Mouse (Mus musculus) monocyte, adult 5-6 weeks (primary cell): ENCODE data around the gene Ms4a5. TPM values are rescaled to one million over a fixed set of nuclear protein-coding genes. Genes with fewer than 3 reads are reported as not detected.
"Not testable (repeated sequence)": the region's sequence is repeated elsewhere in the genome, so short reads cannot be mapped to it uniquely, and the experiment has no call there.

Experiments used
- ATAC-seq: fragments of 153-309, 156-312 bp; replicated peaks from 2 replicates; pipeline ENCODE4 v1.8.0; 2017; ENCODE audit warnings: mild to moderate bottlenecking; ENCODE audit not compliant: low TSS enrichment, insufficient number of reproducible peaks, severe bottlenecking, poor library complexity, low FRiP score
- total RNA-seq: library from RNA; stranded (forward); fragments of 200-1000, 200-491, 200-594 nt; gene quantifications from 3 replicates; pipeline ENCODE4 v1.2.3, GENCODE M21; 2017

The Ms4a5 gene
- total RNA-seq, result not detected in 3 replicates

DNA sequence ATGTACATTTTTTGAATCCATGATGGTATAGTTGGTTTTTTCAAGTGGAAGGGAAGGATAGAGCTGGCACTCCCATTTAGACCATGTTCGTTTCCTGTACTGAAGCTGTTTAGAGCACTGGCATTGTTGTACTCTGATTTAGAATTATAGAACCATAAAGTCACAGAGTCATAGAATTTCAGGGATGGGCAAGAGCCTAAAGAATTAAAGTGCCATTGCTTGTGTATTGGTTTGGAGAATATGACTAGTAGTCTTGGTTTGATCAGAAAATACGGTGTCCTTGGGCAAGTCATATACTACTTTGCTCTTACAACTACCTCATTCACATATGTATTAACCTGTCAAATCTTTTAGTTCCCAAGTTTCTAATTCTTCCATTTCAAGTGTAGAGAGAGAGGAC, at the start of gene Ms4a5:
Gene Ms4a5 (minus strand): TSS at position 101 of the 400 bp plus-strand sequence.
- ATAC-seq, result no peak

DNA sequence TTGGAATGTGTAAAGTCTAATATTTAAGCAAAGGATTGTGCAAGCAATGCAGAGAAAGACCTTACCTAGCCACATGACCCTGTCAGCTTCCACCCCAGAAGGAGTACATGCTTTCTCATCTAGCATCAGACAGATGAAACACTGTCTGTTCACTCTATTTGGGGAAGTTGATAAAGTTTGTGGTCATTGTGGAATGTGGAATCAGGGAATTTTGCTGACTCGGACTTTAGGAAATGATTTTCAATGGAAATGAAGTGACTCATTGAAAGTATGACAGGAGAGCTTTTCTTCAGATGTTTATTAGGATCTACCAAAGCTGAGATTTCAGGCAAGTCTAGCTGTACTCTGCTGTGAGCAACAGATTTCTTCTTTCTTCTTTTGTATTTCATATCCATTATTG, 37.5 kb upstream of the Ms4a5 start:
- ATAC-seq, result no peak

DNA sequence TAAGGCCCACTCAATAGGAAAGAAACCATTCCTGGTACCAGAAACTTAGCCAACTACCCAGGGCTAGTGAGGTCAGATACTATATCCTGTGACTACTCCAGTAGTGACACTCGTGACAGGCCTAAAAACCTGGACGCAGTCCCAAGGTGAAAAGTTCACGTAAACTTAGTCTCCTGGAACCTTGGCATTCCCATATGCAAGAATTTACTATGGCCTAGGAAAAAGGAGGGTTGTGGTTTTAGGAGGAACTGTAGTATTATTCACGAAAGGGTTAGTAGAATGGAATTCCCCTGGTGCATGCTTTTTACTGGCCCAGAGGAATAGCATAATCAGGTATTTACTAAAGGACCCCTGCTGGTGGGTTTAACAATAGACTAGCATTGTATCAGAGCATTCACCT, 33.1 kb upstream of the Ms4a5 start:
- no peak for ATAC-seq

DNA sequence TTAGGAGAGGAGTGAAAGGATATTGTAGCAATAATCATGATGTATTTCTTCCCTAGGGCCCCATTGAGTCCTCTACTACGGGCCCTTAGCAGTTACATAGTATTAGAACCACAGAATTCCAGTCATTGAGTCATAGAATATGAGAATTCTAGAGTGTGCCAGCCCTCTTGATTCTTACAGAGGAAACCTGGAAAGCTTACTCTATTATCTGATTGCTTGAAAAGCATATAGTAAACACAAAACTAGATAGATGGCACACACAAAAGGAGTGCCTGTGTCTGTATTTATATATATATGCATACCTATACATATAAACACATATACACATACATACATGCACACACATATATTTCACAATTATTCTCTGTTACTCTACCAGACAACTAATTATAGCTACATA, 30.7 kb upstream of the Ms4a5 start, which contains the start of gene Ms4a14:
Gene Ms4a14 (minus strand): TSS at position 101 of the 400 bp plus-strand sequence.
- no peak for ATAC-seq

DNA sequence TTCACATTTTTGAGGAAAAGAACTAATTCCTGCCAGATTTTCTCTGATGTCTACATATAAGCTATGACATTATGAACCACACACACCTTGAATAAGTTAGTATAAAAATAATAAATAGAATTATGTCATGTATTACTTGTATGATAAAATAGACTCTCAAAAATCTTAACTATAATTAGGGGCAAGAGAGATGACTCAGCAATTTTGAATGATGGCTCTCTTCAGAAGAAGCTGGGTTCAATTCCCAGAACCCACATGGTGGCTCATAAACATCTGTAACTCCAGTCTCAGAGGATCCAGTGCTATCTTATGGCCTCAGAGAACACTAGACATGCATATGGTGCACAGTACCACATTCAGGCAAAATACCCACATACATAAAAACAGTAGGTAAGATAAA, 25.2 kb upstream of the Ms4a5 start:
- no peak for ATAC-seq

DNA sequence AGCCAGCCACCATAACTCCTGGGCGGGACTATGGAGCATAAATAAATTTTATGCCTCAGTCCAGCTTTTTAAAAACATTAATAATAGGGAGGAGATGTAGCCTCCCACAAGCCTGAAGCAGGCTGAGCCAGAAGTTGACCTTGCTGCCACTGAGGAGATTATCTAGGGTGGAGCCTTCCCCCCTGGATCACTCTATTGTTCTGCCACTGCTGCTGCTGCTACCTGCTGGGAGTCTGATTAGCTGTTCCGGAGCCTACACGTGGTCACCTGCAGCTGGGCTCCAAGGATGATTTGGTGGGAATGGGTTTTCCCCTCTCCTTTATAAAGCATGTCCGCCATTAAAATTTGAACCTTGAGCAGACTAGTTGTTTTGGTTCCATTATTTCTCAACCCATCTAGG, 15.9 kb upstream of the Ms4a5 start:
- not testable (repeated sequence) for ATAC-seq

DNA sequence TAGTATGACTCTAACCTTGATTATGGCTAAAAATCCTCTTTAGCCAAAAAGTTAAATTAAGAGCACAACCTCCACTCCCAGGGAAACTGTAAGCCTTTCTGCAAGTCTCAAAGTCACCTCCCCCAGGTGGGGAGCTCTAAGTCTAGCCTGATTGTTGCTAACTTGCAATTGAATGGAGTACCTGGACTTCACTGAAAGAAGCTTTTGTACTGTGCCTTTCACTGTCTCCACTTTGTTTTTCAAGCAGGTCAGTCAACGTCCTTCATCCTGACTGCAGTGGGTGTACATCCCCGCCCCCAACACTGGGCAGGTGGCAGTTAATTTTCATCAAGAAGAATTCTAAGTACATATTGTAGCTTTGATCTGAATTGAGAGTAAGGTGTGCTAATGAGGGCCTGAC, 15.3 kb upstream of the Ms4a5 start:
- ATAC-seq, result no peak

DNA sequence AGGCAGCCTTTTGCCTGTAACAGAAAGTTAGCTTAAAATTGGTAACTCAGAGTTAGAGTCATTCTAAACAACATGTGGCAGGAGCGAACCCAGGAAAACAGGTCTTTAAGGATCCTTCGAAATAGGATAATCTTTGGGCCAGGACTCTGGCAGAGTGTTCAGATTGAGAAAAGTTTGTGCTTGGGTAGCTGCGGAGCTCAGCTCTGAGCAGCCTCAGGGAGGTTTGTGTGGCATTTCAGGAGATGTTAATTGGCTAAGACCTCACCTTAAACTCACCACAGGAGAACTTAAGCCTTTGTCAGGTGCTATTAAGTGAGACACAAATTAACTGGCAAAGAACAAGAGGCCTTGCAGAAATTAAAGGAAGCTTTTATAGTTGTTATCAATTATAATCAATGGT, 9.9 kb upstream of the Ms4a5 start:
- ATAC-seq, result not testable (repeated sequence)

DNA sequence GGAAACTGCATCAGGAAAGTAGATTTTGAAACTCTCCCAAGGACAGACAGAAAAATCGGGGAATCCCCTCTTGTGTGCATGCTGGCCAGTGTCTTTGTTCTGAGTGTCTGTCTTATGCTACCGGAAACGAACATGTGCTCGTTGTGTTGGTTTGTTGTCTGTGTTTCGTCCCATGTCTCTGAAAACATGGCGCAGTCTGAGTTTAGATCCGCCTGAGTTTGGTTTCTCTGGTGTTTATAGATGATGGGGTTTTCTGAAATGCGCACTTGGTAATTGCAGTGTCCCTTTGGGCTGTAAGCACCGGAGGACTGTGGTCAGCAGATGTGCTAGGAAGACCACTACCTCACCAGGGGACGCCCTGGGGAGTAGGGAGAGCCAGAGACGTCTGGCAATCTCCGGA, 9.3 kb upstream of the Ms4a5 start:
- ATAC-seq, result no peak

DNA sequence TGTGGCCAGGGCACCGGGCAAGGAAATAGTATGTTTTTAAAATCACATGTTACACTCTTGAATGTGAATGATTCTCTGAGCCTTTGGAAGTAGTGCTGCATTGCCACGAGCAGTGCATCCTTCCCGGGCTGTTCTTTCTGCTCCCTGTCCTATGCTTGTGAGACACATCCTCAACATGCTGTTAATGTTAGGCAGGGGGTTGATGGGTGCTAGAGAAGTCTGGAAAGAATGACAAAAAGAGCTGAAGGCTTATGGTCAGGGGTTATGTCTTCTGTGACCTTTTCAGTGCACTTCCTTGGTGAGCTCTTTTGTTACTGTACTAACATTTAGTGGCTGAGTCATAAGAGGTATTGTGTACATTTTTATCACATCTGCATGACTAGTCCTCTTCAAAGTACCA, 3.5 kb downstream of the Ms4a5 start:
- no peak for ATAC-seq

DNA sequence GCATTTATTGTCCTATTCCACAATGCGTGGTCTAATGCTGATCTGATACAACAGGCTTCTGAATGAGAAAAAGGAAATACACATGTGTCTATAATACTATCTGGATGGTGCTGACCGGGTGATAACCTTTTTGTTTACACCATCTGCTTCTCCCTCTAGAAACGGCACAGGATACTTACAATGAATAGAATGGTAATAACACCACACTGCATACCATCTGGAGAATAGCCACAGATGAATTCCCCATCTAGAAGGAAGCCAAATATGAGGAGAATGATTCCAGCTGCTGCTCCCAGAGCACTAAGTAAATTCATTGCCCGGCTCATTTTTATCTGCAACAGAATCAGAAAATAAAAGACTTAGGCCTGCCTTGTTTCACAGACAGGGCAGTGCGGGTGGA, 7.2 kb downstream of the Ms4a5 start:
- ATAC-seq, result no peak

DNA sequence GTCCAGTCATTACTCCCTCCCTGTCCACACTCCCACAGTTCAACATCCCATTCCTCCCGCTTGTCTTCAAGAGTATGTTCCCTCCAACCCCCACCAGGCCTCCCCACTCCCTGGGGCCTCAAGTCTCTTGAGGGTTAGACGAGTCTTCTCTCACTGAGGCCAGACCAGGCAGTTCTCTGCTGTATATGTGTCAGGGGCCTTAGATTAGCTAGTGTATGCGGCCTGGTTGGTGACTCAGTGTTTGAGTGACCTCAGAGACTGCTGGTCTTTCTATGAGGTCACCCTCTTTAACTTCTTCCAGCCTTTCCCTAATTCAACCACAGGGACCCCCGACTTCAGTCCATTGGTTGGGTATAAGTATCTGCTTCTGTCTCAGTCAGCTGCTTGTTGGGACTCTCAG, 16.7 kb downstream of the Ms4a5 start:
- no peak for ATAC-seq

DNA sequence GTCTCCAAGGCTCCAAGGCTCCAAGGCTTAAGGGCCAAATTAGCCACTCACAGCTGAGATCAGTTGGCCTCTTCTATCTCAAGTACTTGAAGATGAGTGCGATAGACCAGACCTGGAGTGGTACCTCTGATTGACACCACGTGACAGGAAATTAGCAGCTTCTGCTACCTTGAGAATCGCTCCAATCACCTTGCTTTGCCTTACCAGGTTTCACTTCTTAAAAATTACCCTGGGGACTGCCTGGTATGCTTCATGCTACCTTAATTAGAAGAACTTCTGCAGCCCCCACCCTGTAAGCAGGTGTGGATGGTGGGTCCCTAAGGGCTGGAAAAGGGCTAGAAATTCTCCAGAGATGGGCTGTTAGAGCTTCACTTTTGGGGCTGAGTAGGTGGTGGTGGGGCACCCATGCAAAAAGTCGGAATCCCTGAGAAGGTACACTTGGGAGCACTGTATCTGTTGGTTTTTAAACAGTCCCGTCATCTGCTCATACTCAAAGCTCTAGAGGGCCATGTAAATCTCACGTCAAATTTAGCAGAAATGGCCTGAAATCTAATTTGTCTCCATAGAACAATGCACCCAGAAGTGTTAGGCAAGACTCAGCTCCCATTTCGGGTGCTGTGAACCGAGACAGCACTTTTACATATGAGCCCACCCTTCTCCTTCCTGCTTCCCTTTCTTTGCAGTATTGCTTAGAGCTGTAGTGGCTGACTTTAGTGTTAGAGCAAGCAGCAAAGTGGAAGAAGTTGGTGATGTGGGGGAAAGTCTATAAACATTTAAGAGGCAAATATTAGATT, 17.4 kb downstream of the Ms4a5 start, which contains the start of gene Ms4a1:
Gene Ms4a1 (minus strand): TSS at position 190 of the 794 bp plus-strand sequence.
- ATAC-seq, result 0 out of 2 replicates have a peak, but pooled peaks have one; percentile 5

DNA sequence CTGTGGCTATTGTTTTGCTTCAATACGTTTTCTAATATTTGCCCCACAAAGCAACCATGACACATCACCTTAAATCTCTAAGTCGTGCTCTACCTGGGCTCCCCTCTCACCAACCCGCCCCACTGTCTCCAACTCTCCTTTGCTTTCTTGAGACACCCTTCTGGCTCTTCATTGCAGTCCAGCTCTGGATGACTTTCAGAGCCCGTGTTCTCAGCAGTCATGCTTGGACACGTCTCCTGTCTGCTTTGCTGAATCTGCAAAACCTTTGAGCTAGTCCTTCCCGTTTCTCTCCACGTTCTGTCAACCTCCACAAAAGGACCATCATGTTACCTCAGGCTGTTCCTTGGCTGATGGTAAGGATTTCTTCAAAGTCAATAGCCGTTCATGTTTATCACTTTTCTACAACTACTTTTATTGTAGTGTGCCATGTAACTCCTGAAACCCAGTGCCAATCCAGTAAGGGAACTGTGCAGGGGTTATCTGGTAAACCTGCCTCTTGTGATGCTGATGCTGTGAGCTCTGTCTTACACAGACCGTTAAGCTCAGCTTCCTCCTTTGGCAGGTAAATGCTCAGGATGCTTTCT, 19.0 kb downstream of the Ms4a5 start:
- no peak for ATAC-seq

DNA sequence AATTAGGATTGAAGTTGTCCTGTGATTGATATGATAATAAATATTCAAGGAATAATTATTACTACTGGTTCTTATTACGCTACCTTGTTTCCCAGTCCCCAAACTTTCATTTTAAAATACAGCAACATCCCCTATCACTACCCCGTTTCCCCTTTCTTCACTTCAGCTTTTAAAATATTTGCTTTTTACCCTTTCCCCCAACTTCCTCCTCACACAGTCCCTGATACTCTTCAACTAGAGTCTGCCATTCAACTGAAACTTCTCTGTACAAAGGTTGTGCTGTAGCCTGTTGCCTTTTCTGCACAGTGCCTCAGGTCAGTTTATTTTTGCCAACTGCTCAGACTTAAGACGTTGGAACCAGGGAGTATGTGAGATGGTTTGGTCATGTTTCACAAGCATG, 20.1 kb downstream of the Ms4a5 start:
- ATAC-seq, result peak; percentile 67

DNA sequence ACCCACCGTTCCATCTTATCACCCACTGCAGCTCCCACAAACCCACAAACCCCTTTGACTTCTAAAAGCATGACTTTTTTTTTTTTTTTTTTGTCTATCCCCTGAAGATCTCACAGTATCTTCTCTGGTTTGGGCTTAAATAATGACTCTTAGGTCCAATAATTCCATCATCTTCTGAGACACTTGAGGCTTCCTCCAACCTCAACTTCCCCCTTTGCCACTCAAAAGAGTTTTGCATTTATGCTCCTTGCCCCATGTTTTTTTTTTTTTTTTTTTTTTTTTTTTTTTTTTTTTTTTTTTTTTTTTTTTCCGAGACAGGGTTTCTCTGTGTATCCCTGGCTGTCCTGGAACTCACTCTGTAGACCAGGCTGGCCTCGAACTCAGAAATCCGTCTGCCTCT, 20.7 kb downstream of the Ms4a5 start:
- not testable (repeated sequence) for ATAC-seq

DNA sequence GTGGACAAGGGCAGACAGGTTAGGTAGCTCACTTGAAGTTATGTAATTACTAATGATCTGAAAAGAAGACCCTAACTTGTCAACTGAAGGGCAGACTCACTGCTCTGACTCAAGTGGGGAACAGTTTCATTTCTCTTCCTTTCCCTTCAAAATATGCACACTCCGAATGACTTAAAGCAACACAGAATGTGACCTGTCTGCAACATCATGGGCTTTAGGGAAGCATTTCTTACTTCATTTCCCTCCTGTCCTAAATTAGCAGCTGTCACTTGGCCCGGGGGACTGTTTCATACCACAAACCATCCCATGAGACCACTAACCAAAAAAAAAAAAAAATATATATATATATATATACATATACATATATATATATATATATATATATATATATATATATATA, 22.2 kb downstream of the Ms4a5 start:
- ATAC-seq, result no peak

DNA sequence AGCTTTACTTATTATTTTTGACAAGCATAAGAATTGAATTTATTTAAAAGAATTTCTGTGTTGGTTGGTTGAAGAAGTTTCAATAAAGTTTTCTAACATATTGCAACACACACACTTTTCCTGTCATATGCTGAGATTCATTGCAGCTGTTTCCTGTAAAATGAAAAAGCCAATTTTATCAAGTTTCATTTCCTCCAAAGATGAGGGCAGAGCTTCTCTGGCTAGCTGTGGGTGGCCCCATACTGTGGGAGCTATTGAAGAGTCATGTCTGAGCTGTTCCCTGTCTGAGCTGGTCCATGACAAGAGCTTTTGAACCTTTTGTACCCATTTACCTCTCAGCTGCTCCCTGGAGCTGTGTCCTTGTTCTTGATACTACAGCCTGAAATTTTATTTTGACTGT, 39.4 kb downstream of the Ms4a5 start:
- peak; percentile 97 for ATAC-seq

DNA sequence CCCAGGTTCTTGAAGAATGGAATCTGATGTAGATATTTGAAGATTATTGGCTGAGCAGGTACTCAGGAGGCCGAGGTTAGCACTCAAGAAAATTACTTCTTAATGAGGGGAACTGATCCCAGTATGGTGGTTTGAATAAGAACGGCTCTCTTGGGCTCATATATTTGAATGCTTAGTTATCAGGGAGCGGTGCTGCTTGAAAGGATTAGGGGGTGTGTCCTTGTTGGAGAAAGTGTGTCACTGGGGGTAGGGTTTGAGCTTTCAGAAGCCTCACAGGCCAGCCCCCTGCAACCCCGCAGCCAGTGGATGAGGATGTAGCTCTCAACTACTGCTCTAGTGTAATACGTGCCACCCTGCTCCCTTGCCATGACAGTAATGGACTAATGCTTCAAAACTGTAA, 41.1 kb downstream of the Ms4a5 start:
- no peak for ATAC-seq

DNA sequence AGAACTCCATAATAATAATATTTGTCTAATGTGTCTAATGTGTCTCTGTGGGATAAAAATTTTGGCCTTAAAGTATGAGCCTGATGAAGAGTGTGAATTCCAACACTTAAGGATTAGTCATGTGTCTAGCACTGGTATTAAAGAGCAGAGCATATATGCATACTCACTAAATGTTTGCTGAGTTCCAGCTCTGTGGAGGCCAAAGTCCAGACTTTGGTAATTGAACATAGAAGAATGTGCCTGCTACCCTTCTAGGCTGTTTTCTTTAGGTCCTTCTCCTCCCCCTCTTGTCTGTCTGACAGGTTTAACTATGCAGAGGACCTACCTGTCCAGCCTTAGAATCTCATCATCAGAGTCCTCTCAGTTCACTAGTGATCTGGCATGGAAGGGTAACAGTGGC, 47.9 kb downstream of the Ms4a5 start:
- ATAC-seq, result no peak
